Mouse (Mus musculus) spleen, adult 2 months (tissue): ENCODE data around the gene Lamb1.

Experiments used
- CTCF ChIP-seq: fragments of 200-500 bp; IDR thresholded peaks from 2 replicates; pipeline ENCODE4 v1.5.1; 2011; ENCODE audit warnings: mild to moderate bottlenecking, inconsistent platforms; ENCODE audit not compliant: insufficient read depth, insufficient read length, insufficient replicate concordance; ENCODE audit errors: extremely low read depth
- POLR2A ChIP-seq: fragments of 200-500 bp; IDR thresholded peaks from 2 replicates; pipeline ENCODE4 v1.6.1; 2011; ENCODE audit warnings: low read depth, low read length, inconsistent platforms

- no peak for TF ChIP-seq POLR2A
- TF ChIP-seq CTCF, result no peak
Observed at GRCm38 (mm10) chr12:31222741-31223140, 42.3 kb upstream of the Lamb1 start.
